Mouse (Mus musculus): ENCODE data around the gene Def8. TPM values are rescaled to one million over a fixed set of nuclear protein-coding genes. Genes with fewer than 3 reads are reported as not detected.

Gene Def8
- polyA plus RNA-seq, 1 experiment from 2014 or later = 28.0 TPM

DNA sequence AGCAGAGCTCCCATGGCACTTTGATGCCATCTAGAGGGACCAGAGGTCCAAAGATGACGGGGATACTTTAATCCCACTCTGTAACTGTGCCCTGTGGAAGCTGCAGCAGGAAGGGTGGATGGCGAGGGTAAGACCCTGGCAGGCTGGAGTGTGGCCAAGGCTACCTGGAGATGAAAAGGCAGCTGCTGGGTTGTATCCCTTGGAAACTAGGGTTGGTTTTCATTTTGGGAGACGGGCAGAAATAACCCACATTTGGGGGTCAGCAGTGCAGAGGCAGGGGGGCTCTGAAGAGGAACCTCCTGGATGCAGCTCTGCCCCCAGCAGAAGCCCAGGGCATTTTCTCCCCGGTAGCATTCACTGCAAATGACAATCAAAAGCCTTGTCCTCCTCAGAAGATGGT, 81.9 kb downstream of the Def8 start:
- no peak for ATAC-seq (ENCODE audit: low read depth)
- Histone ChIP-seq H3K4me2 (ENCODE audit: low read depth, low read length) (no peak overlapping the region), H3K27ac (ENCODE audit: low read length) (no peak overlapping the region), H3K27me3 (ENCODE audit: control insufficient read depth, insufficient read depth, low read depth, low read length) (no peaks in the 10 kb centered on the region), H3K4me3 (ENCODE audit: low read length) (no peak overlapping the region), H3K9me3 (ENCODE audit: control insufficient read depth, low read length) (peaks cover 3% of the 10 kb centered on the region; the same call in 1 of the 2 replicates), H3K9ac (ENCODE audit: low read length) (no peak overlapping the region), H3K4me1 (replicated peaks; ENCODE audit: control insufficient read depth, insufficient read depth, low read length) (no peaks in the 10 kb centered on the region), H3K36me3 (ENCODE audit: control insufficient read depth, insufficient read depth, low read length) (peaks cover 35% of the 10 kb centered on the region)
- WGBS = 75% methylated on average over 4 of the region's 4 CpGs

DNA sequence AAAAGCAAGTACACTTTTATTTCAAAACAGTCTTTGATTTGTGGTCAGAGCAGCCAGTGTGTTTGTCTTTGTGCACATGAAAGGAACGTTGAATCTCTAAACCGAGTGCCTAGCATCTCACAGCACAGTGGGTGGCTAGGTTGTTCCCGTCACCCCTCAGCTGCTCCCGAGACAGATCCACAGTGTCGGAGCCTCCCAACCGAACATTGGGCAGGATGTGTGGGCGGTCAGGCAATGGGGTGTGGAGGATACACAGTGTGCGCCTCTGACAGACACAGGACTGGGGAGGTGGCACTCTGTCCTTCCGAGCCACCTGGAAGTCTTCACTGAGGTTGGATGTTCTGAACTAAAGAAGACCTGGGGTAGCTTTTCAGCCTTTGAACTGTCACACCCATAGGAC, 82.4 kb downstream of the Def8 start:
- H3K4me1 ChIP-seq (replicated peaks; ENCODE audit: control insufficient read depth, insufficient read depth, low read length) = no peaks in the 10 kb centered on the region
- H3K27me3 ChIP-seq (ENCODE audit: control insufficient read depth, insufficient read depth, low read depth, low read length) = no peaks in the 10 kb centered on the region
- no peak for ATAC-seq (ENCODE audit: low read depth)
- H3K4me2 ChIP-seq (ENCODE audit: low read depth, low read length) = no peak overlapping the region
- H3K27ac ChIP-seq (ENCODE audit: low read length) = no peak overlapping the region
- H3K36me3 ChIP-seq (ENCODE audit: control insufficient read depth, insufficient read depth, low read length) = peaks cover 33% of the 10 kb centered on the region
- WGBS = 82% methylated on average over 9 of the region's 9 CpGs
- no peak overlapping the region for H3K9ac ChIP-seq (ENCODE audit: low read length)
- peaks cover 3% of the 10 kb centered on the region; the same call in 1 of the 2 replicates for H3K9me3 ChIP-seq (ENCODE audit: control insufficient read depth, low read length)
- no peak overlapping the region for H3K4me3 ChIP-seq (ENCODE audit: low read length)

DNA sequence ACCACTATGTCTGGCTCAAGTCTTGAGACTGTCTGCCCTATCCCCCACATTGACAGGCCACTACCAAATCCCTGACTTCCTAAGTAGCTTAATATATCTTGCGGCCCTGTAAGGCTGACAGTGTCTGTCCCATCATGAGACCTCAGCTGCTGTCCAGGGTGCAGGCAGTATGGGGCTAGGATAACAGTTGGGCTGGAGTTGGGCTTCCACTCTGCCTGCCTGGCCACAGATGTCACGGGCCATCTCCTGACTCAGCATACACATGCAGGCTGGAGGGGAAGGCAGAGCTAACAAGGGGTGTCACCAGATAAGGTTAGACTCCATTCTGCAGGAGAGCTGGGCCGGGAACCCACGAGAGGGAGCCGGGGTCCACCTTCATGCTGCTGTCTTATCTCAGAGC, 83.8 kb downstream of the Def8 start:
- Histone ChIP-seq H3K4me2 (ENCODE audit: low read depth, low read length) (no peak overlapping the region), H3K9me3 (ENCODE audit: control insufficient read depth, low read length) (peaks cover 3% of the 10 kb centered on the region; the same call in 1 of the 2 replicates), H3K9ac (ENCODE audit: low read length) (no peak overlapping the region), H3K4me3 (ENCODE audit: low read length) (no peak overlapping the region), H3K27me3 (ENCODE audit: control insufficient read depth, insufficient read depth, low read depth, low read length) (no peaks in the 10 kb centered on the region; the same call in 1 of the 2 replicates), H3K27ac (ENCODE audit: low read length) (no peak overlapping the region), H3K4me1 (replicated peaks; ENCODE audit: control insufficient read depth, insufficient read depth, low read length) (no peaks in the 10 kb centered on the region), H3K36me3 (ENCODE audit: control insufficient read depth, insufficient read depth, low read length) (peaks cover 21% of the 10 kb centered on the region)
- ATAC-seq (ENCODE audit: low read depth) = no peak
- 90% methylated on average over 5 of the region's 5 CpGs for WGBS

DNA sequence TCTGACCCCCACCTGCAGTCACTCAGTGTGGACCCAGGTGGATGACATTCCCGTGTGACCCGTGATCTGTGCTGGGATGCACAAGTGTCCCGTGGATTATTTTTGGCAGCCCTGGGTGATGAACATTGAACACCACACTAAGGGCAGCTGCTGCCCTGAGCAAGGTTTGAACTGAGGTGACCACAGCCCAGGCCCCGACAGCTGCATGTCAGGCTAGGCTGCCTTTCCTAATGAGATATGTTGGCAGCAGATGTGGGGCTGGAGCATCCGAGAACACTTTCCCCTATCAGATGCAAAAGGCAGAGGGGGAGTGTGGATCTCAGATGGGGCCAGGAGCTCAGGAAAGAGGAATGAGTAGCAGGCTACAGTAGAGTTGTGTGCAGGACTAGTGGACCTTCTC, 87.5 kb downstream of the Def8 start:
- no peak for ATAC-seq (ENCODE audit: low read depth)
- 76% methylated on average over 5 of the region's 5 CpGs for WGBS
- H3K4me2 ChIP-seq (ENCODE audit: low read depth, low read length) = no peak overlapping the region
- no peak overlapping the region for H3K9ac ChIP-seq (ENCODE audit: low read length)
- no peak overlapping the region for H3K27ac ChIP-seq (ENCODE audit: low read length)
- no peak overlapping the region for H3K4me3 ChIP-seq (ENCODE audit: low read length)
- peaks cover 30% of the 10 kb centered on the region for H3K27me3 ChIP-seq (ENCODE audit: control insufficient read depth, insufficient read depth, low read depth, low read length)
- H3K36me3 ChIP-seq (ENCODE audit: control insufficient read depth, insufficient read depth, low read length) = peaks cover 3% of the 10 kb centered on the region; the same call in 1 of the 2 replicates
- no peaks in the 10 kb centered on the region for H3K9me3 ChIP-seq (ENCODE audit: control insufficient read depth, low read length)
- H3K4me1 ChIP-seq (replicated peaks; ENCODE audit: control insufficient read depth, insufficient read depth, low read length) = peaks cover 8% of the 10 kb centered on the region; the same call in 1 of the 2 replicates

Other genes starting within 250 kb of the Def8 start
- gene Dpep1, start 237.3 kb upstream of the Def8 start, polyA plus RNA-seq (2015; fragmentation: Nextera tagmentation; extraction: Ambion mirVana) = 15.4 and 20.9 TPM in 2 replicates
- 138 and 147 TPM in 2 replicates for gene Chmp1a, start 210.8 kb upstream of the Def8 start, polyA plus RNA-seq (2015; fragmentation: Nextera tagmentation; extraction: Ambion mirVana)
- gene Spata33, start 210.7 kb upstream of the Def8 start, polyA plus RNA-seq (2015; fragmentation: Nextera tagmentation; extraction: Ambion mirVana) = 6.7 and 7.1 TPM in 2 replicates
- 30.0 and 30.1 TPM in 2 replicates for gene Cdk10, start 198.7 kb upstream of the Def8 start, polyA plus RNA-seq (2015; fragmentation: Nextera tagmentation; extraction: Ambion mirVana)
- gene Spata2l, start 187.3 kb upstream of the Def8 start, polyA plus RNA-seq (2015; fragmentation: Nextera tagmentation; extraction: Ambion mirVana) = 5.7 and 5.8 TPM in 2 replicates
- 22.0 and 23.1 TPM in 2 replicates for gene Zfp276, start 169.3 kb upstream of the Def8 start, polyA plus RNA-seq (2015; fragmentation: Nextera tagmentation; extraction: Ambion mirVana)
- gene Vps9d1, start 169.2 kb upstream of the Def8 start, polyA plus RNA-seq (2015; fragmentation: Nextera tagmentation; extraction: Ambion mirVana) = 23.2 and 23.5 TPM in 2 replicates
- 23.4 and 29.4 TPM in 2 replicates for gene Fanca, start 105.0 kb upstream of the Def8 start, polyA plus RNA-seq (2015; fragmentation: Nextera tagmentation; extraction: Ambion mirVana)
- 0.96 and 1.2 TPM in 2 replicates for gene Spire2, start 90.8 kb upstream of the Def8 start, polyA plus RNA-seq (2015; fragmentation: Nextera tagmentation; extraction: Ambion mirVana)
- gene Tcf25, start 49.8 kb upstream of the Def8 start, polyA plus RNA-seq (2015; fragmentation: Nextera tagmentation; extraction: Ambion mirVana) = 149 TPM in 2 replicates
- not detected in 2 replicates for gene Mc1r, start 16.4 kb upstream of the Def8 start, polyA plus RNA-seq (2015; fragmentation: Nextera tagmentation; extraction: Ambion mirVana)
- 5.8 and 11.0 TPM in 2 replicates for gene Tubb3, start 12.1 kb upstream of the Def8 start, polyA plus RNA-seq (2015; fragmentation: Nextera tagmentation; extraction: Ambion mirVana)
- gene Afg3l1, start 54.4 kb downstream of the Def8 start, polyA plus RNA-seq (2015; fragmentation: Nextera tagmentation; extraction: Ambion mirVana) = 48.3 and 53.6 TPM in 2 replicates
- gene Dbndd1, start 91.9 kb downstream of the Def8 start, polyA plus RNA-seq (2015; fragmentation: Nextera tagmentation; extraction: Ambion mirVana) = 1.5 and 1.9 TPM in 2 replicates
- gene Gas8, start 95.3 kb downstream of the Def8 start, polyA plus RNA-seq (2015; fragmentation: Nextera tagmentation; extraction: Ambion mirVana) = 28.3 and 28.9 TPM in 2 replicates
- gene Rhou, start 230.4 kb downstream of the Def8 start, polyA plus RNA-seq (2015; fragmentation: Nextera tagmentation; extraction: Ambion mirVana) = 7.8 and 8.3 TPM in 2 replicates

All from lung, embryonic 16.5 days (tissue).